Mouse (Mus musculus): ENCODE data around the gene Trio.

The Trio gene

GRCm38 (mm10) chr15:27991892-27992593, 33.6 kb downstream of the Trio start:
- no peak for DNase-seq (ENCODE audit: low spot score)

DNA sequence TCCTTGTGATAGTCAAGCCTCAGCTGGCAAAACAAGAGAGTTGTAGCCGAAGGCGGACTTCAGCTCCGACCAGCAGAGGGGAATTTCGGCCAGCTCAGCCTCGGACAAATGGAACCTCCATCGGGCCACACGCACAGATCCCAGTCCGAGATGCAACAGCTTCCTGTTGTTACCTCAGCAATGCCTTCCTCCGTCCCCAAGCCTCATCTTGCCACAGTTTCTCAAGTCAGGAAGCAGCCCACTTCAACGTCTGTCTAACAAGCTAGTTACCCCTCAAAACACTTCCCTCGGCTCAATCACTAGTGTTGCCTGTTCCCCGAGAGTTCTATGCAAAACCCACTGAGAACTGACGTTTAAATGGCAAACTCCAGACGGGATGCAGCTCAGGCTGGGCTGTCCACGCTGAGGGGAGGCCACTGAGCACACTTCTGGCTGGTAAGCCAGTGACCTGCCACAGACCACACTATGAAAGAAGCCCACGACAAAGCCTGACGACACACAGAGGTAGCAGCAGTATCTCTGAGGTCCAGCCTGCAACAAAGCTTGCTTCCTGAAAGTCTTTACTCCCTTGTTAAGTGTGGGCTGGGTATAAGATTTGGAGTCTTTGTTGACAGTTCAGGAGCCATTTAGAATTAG, 34.5 kb downstream of the Trio start:
- DNase-seq (ENCODE audit: low spot score): no peak

DNA sequence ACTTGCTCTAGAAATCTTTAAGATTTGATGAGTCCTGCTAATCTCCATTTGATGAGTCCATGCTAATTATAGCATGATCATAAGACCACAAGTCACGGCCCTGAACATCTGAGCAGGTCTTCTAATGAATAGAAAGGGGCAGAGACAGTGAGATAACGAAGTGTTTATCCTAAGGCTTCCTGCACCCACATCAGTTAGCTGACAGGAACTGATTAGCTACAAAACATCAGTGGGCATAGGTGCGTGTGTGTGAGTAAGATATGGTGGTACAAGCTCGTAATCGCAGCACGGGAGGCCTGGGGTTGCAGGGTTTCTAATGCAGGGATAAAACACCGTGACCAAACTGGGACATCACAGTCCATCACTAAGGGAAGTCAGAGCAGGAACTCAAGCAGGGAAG, 37.7 kb downstream of the Trio start:
- DNase-seq (ENCODE audit: low spot score): no peak

DNA sequence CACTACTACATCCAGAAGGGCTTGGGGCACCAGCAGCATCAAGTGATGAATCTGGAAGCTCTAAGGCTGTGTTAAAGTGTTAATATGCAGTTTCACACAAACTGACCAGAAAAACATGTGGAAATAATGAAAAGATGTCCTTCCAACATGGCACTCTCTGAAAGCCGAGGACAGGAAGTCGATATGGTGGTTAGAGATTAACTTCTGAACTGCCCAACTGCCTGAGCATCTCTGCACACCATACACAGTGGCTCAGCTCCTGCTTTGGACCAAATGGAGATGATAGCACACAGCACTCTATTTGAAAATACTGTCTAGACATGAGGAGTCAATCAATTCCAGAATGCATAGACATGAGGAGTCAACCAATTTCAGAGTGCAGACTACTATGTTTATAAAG, 40.8 kb downstream of the Trio start:
- DNase-seq (ENCODE audit: low spot score): no peak

- no peak for DNase-seq (ENCODE audit: low spot score)
These were observed 43.7 kb downstream of the Trio start for GRCm38 (mm10) chr15:27981764-27982500.

DNA sequence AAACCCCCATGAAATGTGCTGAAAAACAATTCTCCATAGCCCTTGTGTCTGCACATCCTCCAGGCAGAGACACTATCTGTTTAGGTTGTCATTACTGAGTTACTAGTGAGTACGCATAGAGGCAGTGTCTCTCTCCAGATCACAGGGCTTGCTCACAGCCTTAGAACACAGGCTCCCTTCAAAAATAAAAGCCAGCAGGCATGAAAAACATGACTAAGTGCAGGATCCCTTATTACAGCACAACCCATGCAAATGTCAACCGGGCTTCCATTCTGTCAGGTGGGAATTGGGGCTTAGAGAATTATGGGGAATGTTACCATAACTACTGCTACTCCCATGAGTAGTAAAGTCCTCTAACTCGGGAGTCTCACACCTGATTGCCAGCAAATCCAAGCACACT, 44.4 kb downstream of the Trio start:
- DNase-seq (ENCODE audit: low spot score): no peak

DNA sequence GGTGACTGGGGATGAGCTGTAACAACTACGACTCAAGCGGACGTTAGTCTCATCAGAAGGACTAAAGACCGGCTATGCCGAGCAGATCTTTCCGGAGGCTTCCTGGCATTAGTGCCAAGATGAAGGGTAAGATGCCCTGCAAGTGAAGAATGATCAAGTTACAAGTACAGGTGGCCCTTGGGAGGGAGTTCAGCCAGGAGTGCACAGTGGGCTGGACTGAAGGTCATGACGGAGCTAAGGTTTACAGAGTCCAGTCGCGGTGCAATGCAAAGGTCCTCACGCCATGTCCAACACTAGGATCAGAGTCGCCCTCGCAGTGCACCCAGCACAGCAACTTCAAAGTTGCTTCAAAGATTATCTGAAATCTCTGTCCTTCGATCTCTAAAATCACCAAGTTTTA, 45.2 kb downstream of the Trio start:
- no peak for DNase-seq (ENCODE audit: low spot score)

- no peak for DNase-seq (ENCODE audit: low spot score)
These were observed 48.7 kb downstream of the Trio start for GRCm38 (mm10) chr15:27976950-27977349.

GRCm38 (mm10) chr15:27976366-27976765, 49.3 kb downstream of the Trio start:
- no peak for DNase-seq (ENCODE audit: low spot score)

DNA sequence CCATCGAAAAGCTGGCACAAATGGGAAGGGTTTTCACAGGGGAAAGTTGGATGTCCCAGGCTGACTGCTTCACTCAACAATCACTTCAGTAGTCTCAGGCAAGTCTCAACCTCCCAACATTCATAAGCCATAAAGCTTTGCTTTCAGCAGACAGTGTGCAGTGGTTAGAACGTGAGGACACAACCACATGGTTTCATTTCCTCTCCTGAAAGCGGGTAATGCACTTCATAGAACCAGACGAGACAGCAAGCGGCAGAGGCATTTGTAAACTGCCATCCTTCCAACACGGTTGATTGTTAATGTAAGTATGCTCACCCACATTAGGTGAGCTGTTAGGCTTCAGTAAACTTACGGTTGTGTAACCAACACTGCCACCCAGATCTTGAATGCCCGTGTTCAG, 51.0 kb downstream of the Trio start:
- DNase-seq (ENCODE audit: low spot score): no peak

GRCm38 (mm10) chr15:27968183-27968582, 57.5 kb downstream of the Trio start:
- no peak for DNase-seq (ENCODE audit: low spot score)

DNA sequence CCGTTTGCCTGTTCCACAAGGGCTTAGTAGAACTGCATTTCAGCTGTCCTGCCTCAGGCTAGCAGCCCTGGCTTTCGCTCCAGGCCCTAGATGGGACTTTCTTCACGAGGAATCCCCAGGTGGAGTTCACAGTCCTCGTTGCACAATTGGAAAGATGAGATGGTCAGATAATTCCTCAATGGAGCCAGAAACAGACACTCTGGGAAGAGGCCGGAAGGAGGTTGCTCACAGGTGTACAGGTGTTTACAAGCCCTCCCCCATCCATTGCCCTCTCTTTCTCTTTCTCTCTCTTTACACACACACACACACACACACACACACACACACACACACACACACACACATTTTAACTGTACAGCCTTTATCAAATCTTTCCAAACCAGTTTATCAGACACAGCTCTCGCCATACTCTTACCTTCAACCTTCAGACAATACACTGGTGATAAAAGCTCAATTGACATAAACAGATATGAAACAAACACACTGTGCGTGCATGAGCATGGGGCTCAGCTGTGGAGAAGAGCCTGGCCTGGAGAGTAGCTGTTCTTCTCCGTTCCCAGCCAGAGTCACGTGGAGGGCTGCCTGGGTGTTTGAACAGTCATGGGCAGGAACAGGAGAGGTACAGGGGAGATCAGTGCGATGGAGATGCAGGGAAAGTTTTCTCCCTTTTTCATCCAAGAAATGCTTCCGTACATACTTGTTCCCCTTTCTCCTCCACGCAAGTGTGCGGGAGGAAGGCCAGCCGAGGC, 58.3 kb downstream of the Trio start:
- no peak for DNase-seq (ENCODE audit: low spot score)

GRCm38 (mm10) chr15:27964877-27965276, 60.8 kb downstream of the Trio start:
- DNase-seq (ENCODE audit: low spot score): no peak

DNA sequence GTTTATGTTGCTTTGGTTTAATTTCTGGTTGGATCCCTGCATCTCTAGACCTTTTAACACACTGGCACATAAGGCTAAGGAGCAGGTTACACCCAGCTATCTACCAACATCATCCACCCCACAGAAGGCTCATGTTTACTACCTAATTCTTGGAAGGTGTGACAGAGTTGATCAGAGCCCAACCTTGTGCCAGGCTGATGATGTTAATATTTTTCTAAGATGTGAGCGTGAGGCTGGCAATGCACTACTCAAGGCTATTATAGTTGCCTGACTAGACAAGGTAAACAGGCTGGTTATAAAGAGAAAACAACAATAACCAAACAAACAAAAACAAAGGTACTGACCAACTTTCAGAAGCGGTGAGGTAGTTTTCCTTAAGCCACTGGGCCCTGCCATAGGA, 62.1 kb downstream of the Trio start:
- DNase-seq (ENCODE audit: low spot score): no peak

DNA sequence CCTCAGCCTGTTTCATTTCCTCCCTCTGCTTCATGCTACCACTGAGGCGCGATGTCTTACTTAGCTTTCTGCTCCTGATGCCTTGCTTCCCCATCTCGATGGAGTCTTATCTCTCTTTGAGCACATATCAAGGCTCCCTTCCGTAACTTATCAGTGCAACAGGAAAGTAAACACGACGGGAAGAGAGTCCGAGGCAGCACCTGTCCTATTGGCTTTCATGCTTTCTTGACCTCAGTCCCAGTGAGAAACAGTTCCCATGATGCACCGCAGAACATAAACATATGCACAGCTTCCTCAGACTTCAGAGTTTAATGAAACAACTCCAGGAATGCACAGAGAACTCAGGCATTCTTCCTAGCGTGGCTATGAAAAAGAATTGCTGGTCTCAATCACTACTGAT, 65.0 kb downstream of the Trio start:
- DNase-seq (ENCODE audit: low spot score): no peak

- DNase-seq (ENCODE audit: low spot score): no peak
These were observed 67.8 kb downstream of the Trio start for GRCm38 (mm10) chr15:27957867-27958266.

GRCm38 (mm10) chr15:27955614-27956013, 70.0 kb downstream of the Trio start:
- no peak for DNase-seq (ENCODE audit: low spot score)

DNA sequence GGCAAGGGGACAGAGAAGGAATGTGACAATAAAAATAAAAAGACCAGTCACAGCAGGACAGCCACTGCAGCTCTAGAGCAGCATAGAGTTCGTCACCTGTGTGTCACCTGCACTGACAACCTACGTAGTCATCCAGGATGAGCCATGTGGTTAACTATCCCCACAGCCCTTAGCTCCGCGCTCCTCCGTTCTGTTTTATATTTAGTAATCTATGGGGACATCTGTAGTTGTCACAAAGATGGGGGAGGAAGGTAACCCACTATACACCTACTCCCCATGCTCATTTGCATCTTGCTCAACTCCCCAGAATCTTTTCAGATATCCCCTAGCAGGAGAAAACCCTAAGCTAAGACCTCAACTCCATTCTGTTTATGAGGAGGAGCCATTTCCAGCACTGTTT, 71.3 kb downstream of the Trio start:
- DNase-seq (ENCODE audit: low spot score): no peak

GRCm38 (mm10) chr15:27953570-27953969, 72.1 kb downstream of the Trio start:
- no peak for DNase-seq (ENCODE audit: low spot score)

DNA sequence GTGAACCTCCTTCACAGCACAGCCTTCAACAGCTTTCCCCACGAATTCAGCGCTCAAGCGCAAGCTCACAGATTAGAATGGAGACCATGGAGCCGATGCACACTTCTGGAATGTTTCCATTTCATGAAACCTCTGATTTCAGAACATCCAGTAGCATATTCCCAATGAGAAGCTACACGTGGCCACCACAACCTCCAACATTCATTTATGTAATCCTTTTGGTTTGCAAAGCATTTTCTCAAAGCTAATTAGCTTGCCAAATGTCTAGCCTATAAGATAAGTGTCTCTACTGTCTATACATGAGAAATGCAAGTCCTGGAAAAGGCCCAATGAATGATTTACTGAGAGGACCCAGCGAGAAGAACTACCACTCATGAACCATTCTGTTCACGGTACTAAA, 74.5 kb downstream of the Trio start:
- no peak for DNase-seq (ENCODE audit: low spot score)

GRCm38 (mm10) chr15:27949196-27949595, 76.5 kb downstream of the Trio start:
- no peak for DNase-seq (ENCODE audit: low spot score)

DNA sequence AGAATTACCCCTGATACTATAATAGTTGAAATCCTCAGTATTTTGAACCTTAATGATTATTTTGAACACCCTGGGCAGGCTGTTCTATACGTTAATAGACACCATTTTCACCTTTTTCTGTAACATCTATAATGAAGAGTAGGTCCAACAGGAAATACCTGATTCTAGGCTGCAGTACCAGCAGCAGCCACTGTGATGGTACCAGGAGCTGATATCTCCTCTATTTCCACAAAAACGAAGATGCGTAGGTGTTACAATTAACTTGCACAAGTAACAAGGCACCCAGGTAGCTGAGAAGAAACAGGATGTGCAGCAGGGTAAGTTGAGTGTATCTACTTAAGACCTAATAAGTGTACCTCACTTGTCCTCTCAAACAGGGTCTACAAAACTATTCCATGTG, 77.8 kb downstream of the Trio start:
- DNase-seq (ENCODE audit: low spot score): no peak

DNA sequence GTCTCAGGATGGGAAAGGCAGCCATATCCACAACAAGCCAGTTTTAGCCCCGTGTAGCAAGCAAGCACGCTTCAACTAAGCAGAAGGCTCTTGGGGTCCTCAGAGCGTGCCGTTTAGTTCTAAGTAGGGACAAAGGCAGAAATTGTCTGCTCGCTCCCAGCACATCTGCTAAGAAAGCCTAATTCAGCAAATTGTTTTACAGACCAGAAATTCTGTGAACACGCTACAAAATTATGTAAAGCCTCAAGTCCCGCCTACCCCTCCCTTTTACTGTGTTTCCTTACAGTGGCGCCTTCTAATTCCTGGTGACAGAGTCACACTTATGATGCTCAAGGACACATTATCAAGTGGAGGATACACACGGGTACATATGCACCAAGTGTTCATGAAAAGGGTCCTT, 80.1 kb downstream of the Trio start:
- no peak for DNase-seq (ENCODE audit: low spot score)
